Mouse (Mus musculus) 3134 (cell line): Measurements from ENCODE around the gene 1700020N01Rik.

ENCODE experiments used
- DNase-seq: peaks from one replicate; pipeline ENCODE4 v3.0.0-alpha.2; 2011; ENCODE audit warnings: low spot score; ENCODE audit not compliant: insufficient read length; ENCODE audit errors: extremely low read depth

Gene 1700020N01Rik

DNA sequence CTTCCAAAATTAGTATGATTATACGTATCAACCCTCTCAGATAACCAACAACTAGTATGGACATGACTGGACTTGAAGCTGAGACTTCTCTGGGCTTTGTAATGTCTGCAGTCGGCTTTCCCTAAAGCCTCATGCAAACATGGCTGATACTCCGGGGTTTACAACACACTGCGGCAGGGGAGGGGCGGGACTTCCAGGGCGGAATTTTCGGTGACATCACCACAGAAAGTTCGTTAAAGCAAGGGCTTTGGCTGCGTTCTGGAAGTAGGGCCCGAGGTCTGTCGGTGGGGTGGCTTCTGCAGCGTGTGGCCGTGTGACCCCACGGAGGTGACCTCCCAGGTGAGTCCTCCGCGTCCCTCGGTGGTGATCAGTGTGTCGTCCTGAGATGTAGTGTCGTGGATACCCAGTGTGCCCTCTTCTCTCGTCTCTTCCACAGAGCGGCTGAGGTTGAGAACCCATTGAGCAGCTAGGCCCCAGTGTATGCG, at the start of gene 1700020N01Rik:
Gene 1700020N01Rik (plus strand): TSS at position 250 of the 485 bp plus-strand sequence.
- no peak for DNase-seq

DNA sequence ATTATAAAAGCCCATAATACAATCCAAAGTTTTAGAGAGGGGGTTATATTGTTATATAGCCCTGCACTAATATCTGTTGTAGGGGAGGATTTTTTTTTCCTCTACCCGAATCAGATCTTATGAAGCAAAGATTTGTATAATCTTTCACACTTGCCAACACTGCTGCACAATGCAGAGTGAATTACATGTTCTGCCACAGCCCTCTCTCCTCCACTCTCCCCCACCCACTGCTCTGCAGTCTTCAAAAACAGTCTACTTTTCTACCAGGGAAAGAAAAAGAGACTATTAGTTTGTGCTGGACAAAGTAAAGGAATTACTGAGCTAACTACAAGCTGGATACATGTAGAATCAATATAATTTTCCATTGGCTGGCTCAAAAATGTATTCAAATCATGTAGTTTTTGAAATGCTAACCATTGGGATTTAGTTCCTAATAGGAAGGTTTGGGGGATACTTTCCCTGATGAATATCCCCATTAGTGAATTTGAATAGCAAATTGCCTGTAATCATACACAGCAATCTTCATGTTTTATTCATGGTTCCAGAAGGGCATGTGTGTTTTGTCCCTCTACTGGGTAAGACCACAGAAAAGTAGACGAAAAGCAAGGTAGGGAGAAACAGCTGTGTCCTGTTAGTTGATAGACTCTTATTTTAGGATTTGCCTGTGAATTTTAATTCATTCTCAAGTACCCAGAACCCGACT, 49.2 kb upstream of the 1700020N01Rik start:
- no peak for DNase-seq

DNA sequence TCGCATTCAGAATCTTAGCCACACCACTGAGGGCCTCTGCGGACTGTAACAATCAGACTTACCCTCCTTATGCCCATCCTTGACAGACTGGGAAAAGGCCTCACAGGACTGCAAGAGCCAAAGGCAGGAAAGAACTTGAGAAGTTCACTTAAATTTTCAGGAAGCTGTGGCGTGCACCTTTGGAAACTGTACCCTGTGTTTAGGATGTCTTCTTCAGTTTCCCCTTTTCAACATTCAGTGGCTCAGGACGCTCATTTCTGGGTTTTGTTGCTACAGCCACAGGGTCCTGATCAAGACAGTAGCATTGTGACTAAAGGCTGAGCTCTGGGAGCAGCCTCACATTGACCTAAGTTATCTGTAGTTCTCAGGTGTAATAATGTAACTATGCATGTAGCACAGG, 48.2 kb upstream of the 1700020N01Rik start:
- DNase-seq: no peak

DNA sequence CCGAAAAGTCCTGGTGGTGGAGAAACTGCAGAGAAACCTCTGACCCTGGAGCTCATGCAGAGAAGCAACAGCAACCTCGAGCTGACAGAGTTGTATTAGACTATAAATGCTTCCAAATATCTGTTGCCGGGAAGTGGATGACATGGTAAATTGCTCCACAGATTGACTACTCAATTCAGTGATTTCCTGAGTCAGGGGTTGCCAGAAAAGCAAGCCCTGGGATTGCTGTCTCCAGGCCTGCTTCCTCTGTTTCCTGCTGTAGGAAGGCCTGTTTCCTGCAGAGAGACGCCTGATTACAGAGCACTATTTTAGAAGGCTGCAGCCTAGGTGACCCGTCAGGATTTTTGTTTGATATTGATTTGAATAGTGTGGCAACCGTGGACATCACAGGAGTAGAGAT, 47.5 kb upstream of the 1700020N01Rik start:
- DNase-seq: no peak

DNA sequence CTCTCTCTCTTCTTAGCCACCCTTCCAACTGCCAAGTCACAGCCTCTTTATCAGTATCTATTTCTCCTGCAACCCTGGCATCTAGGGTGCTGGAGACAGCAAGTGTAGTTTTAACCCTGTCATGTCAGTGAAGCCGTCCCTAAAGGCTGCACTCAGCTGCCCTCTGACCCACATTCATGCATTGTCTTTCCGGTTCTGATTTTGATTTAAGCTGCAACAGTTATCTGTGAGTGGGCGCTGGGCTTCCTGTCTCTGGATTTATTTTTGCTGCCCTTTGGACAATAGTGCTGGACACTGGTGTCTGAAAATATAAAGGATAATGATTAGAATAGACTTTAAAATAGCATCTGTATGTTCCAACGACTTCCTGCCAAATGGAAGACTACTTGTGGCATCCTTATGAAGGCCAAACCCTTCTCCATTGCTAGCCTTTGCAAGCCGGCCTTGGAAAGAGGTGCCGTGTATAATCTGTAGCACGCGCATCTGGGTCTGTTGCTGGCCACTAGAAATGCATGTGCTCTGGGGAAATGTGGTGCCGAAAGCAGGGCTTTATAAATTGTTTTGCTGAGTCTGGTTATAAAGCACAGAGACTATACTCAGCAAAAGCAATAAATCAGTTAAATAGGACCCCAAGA, 44.0 kb upstream of the 1700020N01Rik start:
- no peak for DNase-seq

DNA sequence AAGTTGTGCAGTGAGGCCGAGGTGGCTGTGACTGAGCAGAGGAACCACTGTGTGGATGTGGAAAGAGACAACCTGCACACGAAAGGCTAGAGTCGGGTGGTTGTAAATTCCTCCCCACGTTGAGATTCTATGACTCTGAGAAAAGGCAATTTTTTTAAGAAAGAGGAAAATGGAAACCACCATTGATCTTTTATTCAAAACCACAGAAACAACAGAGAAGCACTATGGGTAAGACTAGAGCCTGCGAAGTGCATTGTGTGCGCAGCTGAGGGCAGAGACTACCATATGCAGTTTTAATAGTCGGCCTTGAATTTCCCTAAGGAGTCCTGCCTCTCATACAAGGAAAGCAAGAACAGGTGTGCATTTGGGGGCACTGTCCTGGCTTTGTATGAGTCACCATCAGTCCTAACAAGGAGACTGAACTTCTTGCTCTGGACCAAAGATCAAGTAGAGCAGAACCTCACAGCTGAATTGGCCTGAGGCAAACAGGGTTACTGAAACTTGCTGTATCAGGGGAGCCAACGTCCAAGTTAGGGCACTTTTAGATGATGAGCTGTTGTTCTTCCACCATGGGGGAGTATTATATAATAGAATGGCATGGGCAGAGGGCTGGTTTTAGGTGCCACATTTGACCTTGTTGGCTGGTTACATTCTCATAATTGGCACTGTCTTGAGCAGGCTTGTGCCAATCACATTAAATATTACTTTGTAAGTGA, 39.8 kb upstream of the 1700020N01Rik start:
- no peak for DNase-seq

DNA sequence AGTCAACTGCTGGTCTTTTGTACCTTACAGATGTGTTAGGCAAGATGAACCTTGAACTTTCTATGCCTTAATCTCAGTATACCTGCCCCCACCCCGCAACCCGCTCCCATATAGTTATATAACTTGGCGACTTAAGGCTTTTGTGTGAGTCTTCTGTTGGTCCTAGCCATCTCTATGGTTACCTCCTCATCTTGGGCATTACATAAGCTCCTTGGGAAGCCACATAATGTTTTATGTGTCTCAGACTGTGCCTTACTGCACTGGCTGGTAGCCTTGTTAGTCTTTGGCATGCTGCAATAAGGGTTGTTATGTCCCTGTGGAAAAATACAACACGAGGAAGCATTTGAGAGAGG, 39.3 kb upstream of the 1700020N01Rik start:
- DNase-seq: no peak

DNA sequence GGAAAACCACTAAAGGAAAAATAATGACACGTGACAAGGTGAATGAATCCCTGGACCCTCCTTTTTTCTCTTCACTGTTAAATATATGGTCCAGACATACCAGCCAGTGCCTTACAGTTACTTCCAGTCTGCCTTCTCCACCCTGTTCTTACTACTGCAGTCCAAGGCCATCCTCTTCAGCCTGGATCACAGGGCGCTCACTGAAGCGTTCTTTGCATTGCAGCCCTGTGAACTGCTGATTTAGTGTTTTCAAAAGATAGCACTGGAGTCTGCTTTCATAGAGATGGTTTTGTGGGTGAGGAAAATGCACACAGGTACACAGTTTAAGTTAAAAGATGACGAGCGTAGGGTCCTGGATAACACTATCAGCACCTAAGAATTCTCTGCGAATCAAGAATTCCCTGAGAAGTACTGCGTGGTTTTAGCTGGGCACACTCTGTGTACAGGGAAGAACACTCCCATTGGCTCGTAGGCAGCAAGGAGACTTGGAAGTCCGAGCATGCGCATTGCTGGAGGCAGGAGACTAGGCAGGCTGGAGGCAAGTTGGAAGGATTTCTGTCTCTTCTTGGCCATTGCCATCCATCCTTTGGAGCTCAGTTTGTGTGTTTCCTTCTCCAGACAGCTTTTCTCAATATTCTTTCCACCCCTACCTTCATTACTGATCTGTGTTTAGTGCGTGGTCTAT, 37.9 kb upstream of the 1700020N01Rik start:
- no peak for DNase-seq

DNA sequence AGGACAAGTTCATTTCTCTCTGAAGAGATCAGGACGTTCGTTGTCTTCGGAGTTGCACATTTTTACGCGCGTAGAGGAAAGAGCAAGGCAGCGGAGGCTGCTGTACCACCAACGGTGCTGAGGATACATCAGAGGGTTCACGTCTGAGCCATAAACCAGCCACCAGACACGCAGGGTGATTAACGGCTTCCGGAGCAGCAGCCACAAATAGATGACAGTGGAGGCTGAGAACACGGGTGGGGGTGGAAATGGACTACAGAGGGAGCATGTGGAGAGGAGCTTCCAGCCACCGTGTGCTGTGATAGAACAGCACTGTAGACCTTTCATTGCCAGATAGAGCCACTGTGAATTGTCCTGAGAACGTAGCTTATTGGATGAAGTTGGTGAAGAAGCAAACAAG, 33.2 kb upstream of the 1700020N01Rik start:
- DNase-seq: no peak

DNA sequence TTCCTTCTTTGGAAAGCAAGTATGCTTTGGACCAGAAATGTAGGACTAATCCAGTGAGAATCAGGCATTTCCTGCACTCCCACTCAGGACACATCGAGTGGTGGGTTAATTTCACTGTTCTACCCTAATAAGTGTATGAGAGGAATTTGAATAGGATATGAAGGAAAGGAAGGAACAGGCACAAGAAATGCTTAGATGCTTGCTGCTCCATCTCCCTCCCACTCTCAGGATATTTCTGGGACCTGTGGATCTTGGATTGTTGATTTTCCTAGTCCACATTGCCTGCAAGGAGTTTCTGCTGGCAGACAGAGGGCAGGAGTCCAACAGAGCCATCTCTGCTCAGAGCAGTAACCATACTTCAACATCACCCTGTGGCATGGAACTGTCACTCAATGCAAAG, 31.8 kb upstream of the 1700020N01Rik start:
- DNase-seq: no peak

DNA sequence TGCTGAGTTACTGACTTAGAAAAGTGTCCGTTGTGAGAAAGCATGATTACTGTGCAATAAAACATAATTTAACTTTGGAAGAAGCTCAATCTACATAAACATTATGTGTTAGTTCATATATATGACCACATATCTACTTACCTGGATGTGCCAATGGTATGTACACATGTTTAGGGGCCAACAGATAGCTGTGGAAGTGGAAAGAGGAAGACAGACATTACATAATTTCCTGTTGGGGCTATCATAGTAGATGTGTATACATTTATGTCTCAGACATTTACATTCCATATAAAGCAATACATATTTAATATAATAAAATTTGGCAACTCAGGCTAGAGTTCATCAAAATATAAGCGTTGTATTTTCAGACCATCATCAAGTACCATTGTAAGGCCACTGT, 29.5 kb upstream of the 1700020N01Rik start:
- no peak for DNase-seq

DNA sequence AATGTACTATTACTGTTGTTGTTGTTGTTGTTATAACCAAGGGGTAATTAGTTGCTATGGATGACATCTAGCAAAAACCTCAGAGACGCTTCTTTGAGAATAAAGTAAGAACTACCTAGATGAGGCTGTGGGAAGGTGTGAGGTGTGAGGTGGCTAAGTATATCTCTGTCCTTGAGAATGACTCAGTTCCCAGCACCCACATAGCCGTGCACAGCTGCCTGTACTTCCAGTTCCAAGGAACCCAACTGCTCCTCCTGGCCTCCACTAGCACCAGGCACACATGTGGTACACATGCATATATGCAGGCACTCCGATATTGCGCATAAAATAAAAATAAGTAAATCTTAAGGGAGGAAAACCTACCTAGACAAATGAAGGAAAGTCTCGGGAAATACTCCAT, 28.8 kb upstream of the 1700020N01Rik start:
- DNase-seq: no peak

DNA sequence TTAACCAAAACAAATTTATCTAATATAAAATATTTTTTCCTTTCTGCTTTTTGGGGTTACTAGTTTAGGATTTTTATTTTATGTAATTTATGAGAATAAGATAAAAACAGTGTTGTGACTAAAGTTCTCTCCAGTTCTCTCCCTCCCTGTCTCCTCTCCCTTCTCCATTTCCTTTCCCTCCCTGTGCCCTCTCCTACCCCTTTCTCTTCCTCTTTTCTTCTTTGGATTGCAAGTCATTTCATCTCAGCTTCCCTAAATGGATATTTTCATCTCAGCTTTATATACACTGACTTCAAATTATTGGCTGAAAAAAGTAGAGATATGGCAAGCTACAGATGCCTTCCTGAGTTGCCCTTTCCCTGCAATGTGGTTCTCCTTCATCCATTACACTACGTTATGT, 26.9 kb upstream of the 1700020N01Rik start:
- no peak for DNase-seq

DNA sequence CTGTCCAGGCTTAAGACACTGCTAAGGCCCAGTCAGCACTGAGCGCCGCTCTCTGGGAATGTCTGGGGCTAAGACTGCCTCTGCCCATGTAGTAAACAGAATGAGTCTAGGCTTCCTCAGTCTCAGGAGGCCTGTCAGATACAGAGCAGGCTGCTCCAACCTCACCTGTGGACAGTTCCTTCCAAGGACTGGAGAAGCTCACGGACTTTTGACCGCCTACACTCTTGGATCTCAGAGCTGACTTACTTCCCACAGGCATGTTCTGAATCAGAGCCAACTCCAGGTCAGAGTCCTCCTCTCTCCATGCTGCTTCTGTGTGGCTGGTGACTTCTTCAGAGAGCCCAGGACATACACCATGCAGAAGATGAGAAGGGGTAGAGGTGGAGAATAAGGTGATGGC, 21.3 kb upstream of the 1700020N01Rik start:
- no peak for DNase-seq

DNA sequence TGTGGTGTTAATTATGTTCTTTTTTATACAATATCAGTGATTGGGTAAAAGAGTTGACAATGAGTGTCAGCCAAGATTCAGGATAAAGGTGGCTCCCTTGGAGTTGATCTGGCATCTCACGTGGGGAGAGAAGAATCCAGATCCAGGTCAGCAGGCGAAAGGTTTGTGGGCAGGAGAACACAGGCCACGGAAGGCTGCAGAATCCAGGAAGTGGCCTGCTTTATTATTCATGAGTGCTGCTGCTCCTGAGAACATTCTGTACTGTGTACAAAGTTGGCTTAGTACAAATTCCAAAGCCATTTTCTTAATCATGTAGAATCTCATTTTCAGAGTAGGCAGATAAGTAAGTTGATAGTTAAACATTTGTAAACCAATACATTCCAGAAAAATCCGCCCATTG, 19.2 kb upstream of the 1700020N01Rik start:
- DNase-seq: no peak

DNA sequence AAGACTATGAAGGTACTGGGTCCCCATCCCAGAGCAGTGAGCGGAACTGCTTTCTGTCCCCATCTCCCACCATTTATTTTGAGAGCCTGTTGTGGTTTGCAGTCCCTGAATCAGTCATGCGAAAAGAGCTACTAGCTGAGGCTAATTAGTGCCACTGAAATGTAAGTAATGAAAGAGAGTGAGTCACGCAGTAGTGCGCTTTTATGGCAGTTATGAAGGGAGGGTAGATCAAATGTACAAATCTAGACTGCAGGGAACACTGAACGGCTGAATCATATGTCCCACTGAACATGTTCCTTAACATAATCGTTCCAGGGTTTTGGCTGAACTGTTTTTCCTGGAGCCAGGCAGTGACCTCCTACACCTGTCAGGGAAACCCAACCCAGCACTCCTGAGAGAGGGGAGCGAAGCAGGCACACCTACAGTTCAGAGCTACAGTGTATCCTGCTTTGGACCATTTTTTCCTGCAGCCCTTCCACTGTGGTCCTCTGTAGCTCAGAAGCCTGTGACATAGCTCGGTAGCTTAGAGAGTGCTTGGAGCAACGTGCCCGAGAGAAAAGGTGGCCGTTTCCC, 17.1 kb upstream of the 1700020N01Rik start:
- DNase-seq: no peak

DNA sequence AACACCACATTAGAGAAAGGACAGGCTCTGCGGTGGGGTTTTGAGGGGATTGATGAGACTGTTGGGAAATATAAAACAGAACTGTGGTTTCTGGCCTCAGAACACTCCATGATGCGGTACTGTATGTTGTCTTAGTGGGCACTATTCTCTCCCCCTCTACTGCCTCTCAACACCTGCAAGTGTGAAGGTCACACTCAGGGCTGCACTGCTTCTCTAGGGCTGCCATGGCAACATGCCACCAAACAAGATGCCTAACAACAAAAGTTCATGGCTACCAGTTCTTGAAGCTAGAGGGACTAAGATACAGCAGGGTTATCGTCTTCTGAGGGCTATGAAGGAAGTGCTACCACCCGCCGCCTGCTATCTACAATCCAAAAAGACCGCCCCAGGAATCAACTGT, 15.1 kb upstream of the 1700020N01Rik start:
- DNase-seq: no peak

DNA sequence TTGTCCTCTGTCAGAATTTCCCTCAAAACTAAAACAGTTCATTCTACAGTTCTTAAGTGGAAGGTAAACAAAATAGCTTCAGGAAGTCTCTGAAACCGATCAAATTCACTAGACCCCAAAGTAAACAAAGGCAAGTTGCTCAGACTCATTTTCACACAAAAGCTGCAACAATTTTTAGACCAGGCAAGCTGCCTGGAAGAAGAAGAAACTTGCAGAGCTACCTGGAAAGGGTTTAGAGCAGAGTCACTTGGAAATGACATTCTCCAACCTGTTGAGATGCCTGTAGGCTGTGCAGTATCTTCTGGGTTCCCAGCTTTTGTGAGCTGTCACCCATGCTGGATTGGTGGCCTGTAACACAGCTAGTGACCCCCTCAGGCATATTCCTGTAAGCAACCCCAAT, 11.4 kb upstream of the 1700020N01Rik start:
- DNase-seq: no peak

DNA sequence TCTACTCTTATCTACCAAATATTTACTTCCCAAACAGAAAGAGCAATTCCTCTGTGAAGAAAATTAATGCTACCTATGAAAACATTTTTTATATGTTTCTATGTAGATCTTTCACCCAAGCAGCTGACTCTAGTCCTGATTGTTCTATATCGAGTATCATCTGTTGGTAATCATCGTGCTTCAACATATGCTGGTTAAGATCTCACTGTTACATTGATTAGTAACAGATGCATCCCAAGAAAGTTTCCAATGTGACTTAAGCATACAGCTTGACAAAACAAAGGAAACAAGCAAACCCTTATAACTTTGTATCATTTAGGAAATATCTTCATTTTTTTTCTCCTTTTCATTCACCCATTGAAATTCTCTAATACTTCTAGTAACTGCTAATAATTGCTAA, 5.9 kb upstream of the 1700020N01Rik start:
- no peak for DNase-seq

DNA sequence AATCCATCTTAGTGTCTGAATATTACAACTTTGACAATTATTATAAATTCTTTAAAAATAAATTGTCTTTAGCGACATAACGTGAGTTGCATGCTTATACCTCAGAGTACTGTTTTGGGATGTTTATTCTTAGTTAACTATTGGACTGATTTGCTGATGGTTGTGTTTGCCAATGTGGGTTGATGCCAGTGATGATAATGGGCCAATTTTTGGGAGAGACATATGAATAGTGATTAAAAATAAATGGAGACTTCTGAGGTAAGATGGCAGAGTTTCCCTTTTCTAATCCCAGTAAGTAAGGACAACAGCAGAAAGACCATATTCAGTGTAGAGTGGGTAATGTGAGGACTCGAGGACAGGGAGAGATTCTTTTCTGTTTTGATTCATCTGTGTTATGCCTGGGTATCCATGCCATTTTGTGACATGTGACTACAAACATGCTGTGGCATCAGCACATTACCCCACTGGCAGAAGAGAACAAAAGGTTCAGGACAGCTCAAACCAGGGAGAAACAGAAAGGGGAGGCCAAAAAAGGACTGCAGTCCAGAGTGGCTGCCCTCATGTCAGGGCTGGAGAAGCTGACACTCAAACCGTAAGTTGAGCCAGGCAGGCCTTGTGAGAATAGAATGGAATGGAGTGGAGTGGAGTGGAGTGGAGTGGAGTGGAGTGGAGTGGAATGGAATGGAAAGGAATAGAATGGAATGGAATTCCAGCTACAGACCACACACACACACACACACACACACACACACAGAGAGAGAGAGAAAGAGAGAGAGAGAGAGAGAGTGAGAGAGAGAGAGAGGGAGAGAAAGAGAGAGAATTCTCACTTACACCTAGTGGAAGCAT, 4.7 kb upstream of the 1700020N01Rik start:
- no peak for DNase-seq
